Mouse (Mus musculus) liver, embryonic 13.5 days (tissue): ENCODE results near the gene Cdc42ep4. TPM values are rescaled to one million over a fixed set of nuclear protein-coding genes. Genes with fewer than 3 reads are reported as not detected.

ENCODE experiments used
- ATAC-seq: fragments of 200-750 bp; cut with Nextera tagmentation; 2 replicates; pipeline ENCODE4 v1.8.0; 2017; ENCODE audit warnings: low read depth, mild to moderate bottlenecking, moderate number of reproducible peaks, moderate library complexity
- DNase-seq: peaks from one replicate; pipeline ENCODE4 v3.0.0; 2022
- H3K27ac ChIP-seq: fragments of 300-500 bp; sonication (generic); 2 replicates; pipeline ENCODE4 v1.5.1; 2015; ENCODE audit warnings: moderate library complexity, mild to moderate bottlenecking, inconsistent platforms
- H3K27me3 ChIP-seq: fragments of 300-500 bp; sonication (generic); 2 replicates; pipeline ENCODE4 v1.6.1; 2015; ENCODE audit warnings: mild to moderate bottlenecking, inconsistent platforms
- H3K36me3 ChIP-seq: fragments of 300-500 bp; sonication (generic); 2 replicates; pipeline ENCODE4 v1.6.1; 2015; ENCODE audit warnings: mild to moderate bottlenecking, inconsistent platforms
- H3K4me1 ChIP-seq: fragments of 300-500 bp; sonication (generic); replicated peaks from 2 replicates; pipeline ENCODE4 v1.6.1; 2015; ENCODE audit warnings: inconsistent platforms
- H3K4me2 ChIP-seq: fragments of 300-500 bp; sonication (generic); 2 replicates; pipeline ENCODE4 v1.6.1; 2015; ENCODE audit warnings: inconsistent platforms, mild to moderate bottlenecking, moderate library complexity
- H3K4me3 ChIP-seq: fragments of 300-500 bp; sonication (generic); replicated peaks from 2 replicates; pipeline ENCODE4 v1.5.1; 2015; ENCODE audit warnings: mild to moderate bottlenecking, inconsistent platforms
- H3K9ac ChIP-seq: fragments of 300-500 bp; sonication (generic); 2 replicates; pipeline ENCODE4 v1.6.1; 2015; ENCODE audit warnings: mild to moderate bottlenecking, inconsistent platforms
- H3K9me3 ChIP-seq: fragments of 300-500 bp; sonication (generic); replicated peaks from 2 replicates; pipeline ENCODE4 v1.6.1; 2016; ENCODE audit warnings: inconsistent platforms
- WGBS: fragments of 180-500 bp; shearing (Covaris S2); methylation state at CpG from one replicate; pipeline ENCODE4 v1.1.7; 2015; ENCODE audit not compliant: insufficient replicate concordance; 5-methylcytosine and 5-hydroxymethylcytosine counted together
- polyA plus RNA-seq: library from polyadenylated mRNA; unstranded; fragments of >200 nt; fragmentation: Nextera tagmentation; extraction: Ambion mirVana; gene quantifications from 2 replicates; pipeline ENCODE4 v1.2.1, GENCODE M21; 2015

Gene Cdc42ep4
- 17.3 and 18.4 TPM in 2 replicates for polyA plus RNA-seq

- WGBS = under 1% methylated on average over 44 of the region's 44 CpGs
- Histone ChIP-seq H3K27me3 (no peaks in the 10 kb centered on the region), H3K36me3 (peaks cover 6% of the 10 kb centered on the region; the same call in 1 of the 2 replicates), H3K9ac (peak within 1 kb of the TSS; percentile 90), H3K4me1 (peaks cover 54% of the 10 kb centered on the region), H3K4me3 (peak within 1 kb of the TSS; percentile 81), H3K27ac (peak within 1 kb of the TSS; percentile 96), H3K4me2 (peak within 1 kb of the TSS; percentile 98), H3K9me3 (no peaks in the 10 kb centered on the region)
- DNase-seq = peak; percentile 78
- peak; percentile 76 for ATAC-seq
Observed at GRCm38 (mm10) chr11:113751484-113752084, at the start of gene Cdc42ep4. TSS of gene Cdc42ep4 (minus strand) at chr11:113751881.

- no peak overlapping the region for H3K4me2 ChIP-seq
- 81% methylated on average over 12 of the region's 12 CpGs for WGBS
- DNase-seq (no peak), ATAC-seq (no peak)
- H3K4me1 ChIP-seq = peaks cover 64% of the 10 kb centered on the region
- H3K9me3 ChIP-seq = no peaks in the 10 kb centered on the region
- no peak overlapping the region for H3K27ac ChIP-seq
- H3K27me3 ChIP-seq = peaks cover 28% of the 10 kb centered on the region
- no peak overlapping the region for H3K9ac ChIP-seq
- no peaks in the 10 kb centered on the region for H3K36me3 ChIP-seq
- no peak overlapping the region for H3K4me3 ChIP-seq
Observed at GRCm38 (mm10) chr11:113800026-113800425, 48.3 kb upstream of the Cdc42ep4 start.

DNA sequence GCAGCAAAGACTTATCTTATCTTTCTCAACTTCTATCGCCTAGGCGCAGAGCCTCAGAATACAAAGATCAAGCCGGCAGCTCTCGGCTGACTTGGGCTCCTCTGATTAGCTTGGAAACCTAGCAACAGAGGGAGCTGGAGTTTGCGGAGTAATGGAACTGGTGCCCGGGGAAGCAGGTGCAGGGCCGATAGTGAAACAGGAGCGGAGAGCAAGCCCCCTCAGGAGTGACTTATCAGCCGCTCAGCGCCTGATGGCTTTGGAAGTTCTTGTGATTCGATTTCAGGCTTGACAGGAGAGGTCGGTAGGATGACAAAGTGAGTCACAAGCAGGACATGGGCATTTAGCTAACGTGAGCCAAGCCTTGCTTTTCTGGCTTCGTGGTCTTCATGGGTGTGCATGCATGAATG is 47.4 kb upstream of the Cdc42ep4 start:
- Histone ChIP-seq H3K4me1 (peaks cover 64% of the 10 kb centered on the region), H3K36me3 (no peaks in the 10 kb centered on the region)

DNA sequence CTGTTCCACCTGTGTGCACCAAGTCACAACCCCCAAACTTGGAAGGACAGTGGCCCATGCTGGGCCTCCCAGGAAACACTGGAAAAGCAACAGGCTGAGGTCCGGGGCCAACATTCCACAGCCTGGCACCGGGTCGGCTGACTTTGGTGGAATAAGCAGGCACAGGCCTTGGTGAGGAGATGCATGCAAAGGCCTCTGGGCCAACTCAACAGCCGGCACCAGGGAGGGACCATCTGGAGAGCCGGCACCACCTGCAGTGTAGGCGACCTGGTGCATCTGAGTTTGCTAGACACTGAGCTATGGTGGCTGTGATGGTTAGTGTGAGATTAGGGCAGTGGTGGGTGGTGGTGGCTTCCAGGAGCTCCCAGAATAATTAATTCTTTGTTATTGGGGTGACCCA is 46.3 kb upstream of the Cdc42ep4 start:
- H3K36me3 ChIP-seq = no peaks in the 10 kb centered on the region
- peak overlapping the region; percentile 16; the same call in 1 of the 2 replicates for H3K27ac ChIP-seq
- H3K9me3 ChIP-seq = no peaks in the 10 kb centered on the region
- no peak overlapping the region for H3K4me2 ChIP-seq
- peaks cover 61% of the 10 kb centered on the region for H3K4me1 ChIP-seq
- no peak overlapping the region for H3K4me3 ChIP-seq
- H3K9ac ChIP-seq = no peak overlapping the region
- no peak for DNase-seq
- 58% methylated on average over 6 of the region's 6 CpGs for WGBS
- peak; percentile 29; the same call in 1 of the 2 replicates for ATAC-seq
- peaks cover 23% of the 10 kb centered on the region for H3K27me3 ChIP-seq

More for the DNA sequence above, 47.4 kb upstream of the Cdc42ep4 start:
- 0 out of 2 replicates have a peak overlapping the region, but pooled peaks have one; percentile 6 for H3K4me3 ChIP-seq
- ATAC-seq (peak; percentile 90), DNase-seq (peak; percentile 84)
- peak overlapping the region; percentile 75 for H3K27ac ChIP-seq
- H3K9me3 ChIP-seq = no peaks in the 10 kb centered on the region
- H3K9ac ChIP-seq = peak overlapping the region; percentile 36; the same call in 1 of the 2 replicates
- peak overlapping the region; percentile 48 for H3K4me2 ChIP-seq
- 25% methylated on average over 14 of the region's 14 CpGs for WGBS
- H3K27me3 ChIP-seq = peaks cover 27% of the 10 kb centered on the region

DNA sequence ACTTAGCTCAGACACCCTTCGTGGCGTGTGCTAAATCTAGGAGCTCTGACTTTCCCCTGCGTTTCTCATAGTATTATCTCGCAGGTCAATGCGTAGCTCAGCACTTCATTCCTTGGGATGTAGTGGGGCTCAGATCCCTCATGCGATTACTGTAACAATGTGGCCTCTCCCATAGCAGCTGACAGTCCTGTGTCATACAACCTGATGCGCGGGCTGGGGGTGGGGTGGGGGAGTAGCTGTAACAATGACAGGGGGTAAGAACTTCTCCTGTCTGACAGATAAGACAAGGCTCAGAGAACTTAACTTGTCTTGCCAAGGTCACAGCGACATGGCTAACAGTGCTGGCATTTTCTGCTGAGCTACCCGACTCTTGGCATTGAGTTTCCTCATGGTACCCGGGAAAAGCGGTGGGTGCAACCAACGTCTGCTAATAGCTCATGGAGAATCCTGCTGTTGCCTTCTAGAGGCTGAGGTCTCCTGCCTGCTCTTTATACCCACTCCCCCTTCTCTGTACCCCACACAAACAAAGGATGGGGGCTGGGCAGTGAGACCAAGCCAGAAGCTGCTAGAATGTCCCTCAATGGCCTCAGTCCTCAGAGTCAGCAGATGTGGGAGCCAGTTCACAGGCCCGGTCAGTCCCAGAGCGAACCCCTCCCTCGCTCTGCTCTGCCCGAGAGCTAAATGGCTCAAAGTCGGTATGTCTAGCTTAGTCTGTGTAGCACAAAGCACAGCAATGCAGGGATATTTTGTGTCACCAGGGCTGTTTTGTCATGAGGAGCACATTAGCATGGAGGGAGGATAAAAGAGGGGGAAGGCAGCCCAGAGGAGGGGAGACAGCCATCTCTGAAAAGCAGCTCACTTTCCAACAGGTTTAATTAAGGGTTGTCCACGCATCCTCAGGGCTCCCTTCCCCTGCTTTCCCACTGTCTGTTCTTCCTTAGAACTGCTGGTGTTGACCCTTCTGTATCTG is 45.6 kb upstream of the Cdc42ep4 start:
- ATAC-seq (no peak), DNase-seq (no peak)
- H3K9me3 ChIP-seq = no peaks in the 10 kb centered on the region
- H3K4me2 ChIP-seq = no peak overlapping the region
- peak overlapping the region; percentile 16; the same call in 1 of the 2 replicates for H3K27ac ChIP-seq
- H3K9ac ChIP-seq = no peak overlapping the region
- H3K4me1 ChIP-seq = peaks cover 54% of the 10 kb centered on the region
- WGBS = 57% methylated on average over 19 of the region's 19 CpGs
- H3K4me3 ChIP-seq = no peak overlapping the region
- no peaks in the 10 kb centered on the region for H3K36me3 ChIP-seq
- peaks cover 16% of the 10 kb centered on the region for H3K27me3 ChIP-seq

- WGBS = 78% methylated on average over 12 of the region's 12 CpGs
- H3K4me3 ChIP-seq = no peak overlapping the region
- DNase-seq = no peak
- ATAC-seq = no peak
- H3K27me3 ChIP-seq = peaks cover 4% of the 10 kb centered on the region; the same call in 1 of the 2 replicates
- H3K9me3 ChIP-seq = no peaks in the 10 kb centered on the region
- no peak overlapping the region for H3K9ac ChIP-seq
- peaks cover 41% of the 10 kb centered on the region for H3K4me1 ChIP-seq
- H3K4me2 ChIP-seq = no peak overlapping the region
- H3K36me3 ChIP-seq = no peaks in the 10 kb centered on the region
- H3K27ac ChIP-seq = no peak overlapping the region
Observed at GRCm38 (mm10) chr11:113795846-113796245, 44.2 kb upstream of the Cdc42ep4 start.

DNA sequence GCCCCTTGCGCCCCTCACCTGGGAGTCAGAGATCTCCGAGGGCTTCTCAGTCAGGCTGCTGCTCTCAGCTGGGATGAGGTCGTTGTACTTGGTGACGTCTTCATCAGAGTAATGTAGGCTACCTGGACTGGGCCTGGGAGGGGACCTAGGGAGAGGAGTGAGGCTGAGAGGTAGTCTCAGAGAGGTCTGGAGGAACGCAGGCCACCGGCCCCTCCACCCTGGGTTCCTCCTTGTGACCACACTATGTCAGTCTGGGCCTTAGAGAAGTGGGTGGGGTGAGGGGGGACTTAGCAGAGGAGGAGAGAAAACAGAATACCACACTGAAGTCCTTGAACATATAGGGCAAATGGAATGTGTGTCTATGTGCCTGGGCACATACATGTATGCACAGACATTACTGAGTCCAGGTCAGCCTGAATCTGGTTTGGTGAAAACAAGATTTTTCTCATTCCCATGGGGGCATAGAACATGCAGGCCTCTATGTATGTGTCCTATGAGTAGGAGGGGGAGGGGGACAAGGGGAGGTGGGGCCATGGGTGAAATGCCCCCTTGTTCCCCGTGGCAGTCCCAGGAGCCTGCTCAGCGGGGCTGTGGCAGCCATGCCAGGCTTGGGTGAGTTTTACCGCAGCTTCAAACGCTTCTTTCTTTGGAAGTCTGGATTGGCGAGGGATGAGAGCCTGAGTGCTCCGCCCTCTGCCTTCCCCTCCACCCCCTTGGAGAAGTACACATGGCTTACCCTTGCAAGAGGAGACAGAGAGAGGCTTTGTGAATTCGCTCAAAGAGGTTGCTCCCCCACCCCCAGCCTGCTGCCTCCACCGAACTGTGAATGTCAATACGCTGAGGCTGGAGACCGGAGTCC is 39.9 kb upstream of the Cdc42ep4 start:
- no peaks in the 10 kb centered on the region for H3K36me3 ChIP-seq
- no peak overlapping the region for H3K4me2 ChIP-seq
- no peak for DNase-seq
- peaks cover 4% of the 10 kb centered on the region; the same call in 1 of the 2 replicates for H3K27me3 ChIP-seq
- 49% methylated on average over 16 of the region's 16 CpGs for WGBS
- H3K27ac ChIP-seq = no peak overlapping the region
- no peak for ATAC-seq
- H3K4me3 ChIP-seq = no peak overlapping the region
- H3K9ac ChIP-seq = no peak overlapping the region
- H3K9me3 ChIP-seq = no peaks in the 10 kb centered on the region
- peaks cover 29% of the 10 kb centered on the region for H3K4me1 ChIP-seq

DNA sequence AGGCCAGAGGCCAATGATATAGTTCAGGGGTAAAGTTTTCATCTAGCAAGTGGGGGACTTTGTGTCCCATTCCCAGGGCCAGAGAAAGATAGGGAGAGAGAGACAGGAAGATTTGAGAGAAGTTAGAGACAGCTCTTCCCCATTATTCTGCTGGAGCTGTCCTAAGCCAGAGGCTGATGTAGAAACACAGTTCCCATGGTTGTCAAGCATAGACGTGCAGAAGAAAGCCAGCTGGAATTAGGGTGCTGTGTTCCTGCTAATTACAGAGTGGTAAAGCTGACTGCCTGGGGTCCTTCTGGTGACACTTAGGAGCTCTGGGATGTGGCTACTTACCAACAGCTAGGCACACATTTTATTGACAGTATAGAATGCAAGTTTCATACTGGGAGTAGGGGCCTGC is 37.4 kb upstream of the Cdc42ep4 start:
- H3K27ac ChIP-seq = no peak overlapping the region
- no peaks in the 10 kb centered on the region; the same call in 1 of the 2 replicates for H3K27me3 ChIP-seq
- H3K4me1 ChIP-seq = peaks cover 49% of the 10 kb centered on the region
- no peak overlapping the region for H3K4me2 ChIP-seq
- no peaks in the 10 kb centered on the region for H3K9me3 ChIP-seq
- ATAC-seq = no peak
- no peak overlapping the region for H3K9ac ChIP-seq
- 29% methylated on average over 1 of the region's 1 CpGs for WGBS
- no peaks in the 10 kb centered on the region for H3K36me3 ChIP-seq
- H3K4me3 ChIP-seq = no peak overlapping the region
- DNase-seq = no peak

DNA sequence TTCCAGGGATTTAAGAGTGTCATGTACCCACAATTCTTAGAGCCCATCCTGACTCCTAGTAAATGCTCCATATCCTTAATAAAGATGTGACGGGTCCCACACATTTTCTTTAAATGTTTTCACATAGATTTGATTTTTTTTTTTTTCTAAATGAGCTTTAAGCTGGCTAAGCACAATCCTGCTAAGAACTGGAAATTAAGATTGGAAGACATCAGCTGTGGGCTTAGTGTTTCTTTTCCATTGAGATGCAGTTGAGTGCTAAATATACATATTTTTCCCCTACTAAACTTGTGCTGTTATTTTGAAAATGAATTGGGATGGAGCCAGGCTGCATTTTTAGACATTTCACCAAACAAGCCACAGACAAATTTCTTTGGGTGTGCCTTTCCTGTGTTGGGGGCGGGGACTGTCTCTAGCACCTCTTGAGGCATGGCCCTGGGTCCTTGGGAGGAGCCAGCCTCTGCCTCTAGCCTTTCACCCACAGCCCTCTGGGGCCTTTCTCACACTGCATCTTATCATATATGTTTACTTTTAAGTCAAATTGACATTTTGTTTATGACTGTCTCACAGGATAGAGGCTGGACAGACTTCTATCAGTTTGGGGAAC is 36.6 kb upstream of the Cdc42ep4 start:
- Histone ChIP-seq H3K4me2 (no peak overlapping the region), H3K9me3 (no peaks in the 10 kb centered on the region), H3K4me1 (peaks cover 49% of the 10 kb centered on the region), H3K36me3 (no peaks in the 10 kb centered on the region), H3K27ac (no peak overlapping the region; the same call in 1 of the 2 replicates), H3K9ac (no peak overlapping the region), H3K4me3 (no peak overlapping the region), H3K27me3 (no peaks in the 10 kb centered on the region; the same call in 1 of the 2 replicates)
- 31% methylated on average over 2 of the region's 2 CpGs for WGBS
- DNase-seq (peak; percentile 66), ATAC-seq (peak; percentile 79)

DNA sequence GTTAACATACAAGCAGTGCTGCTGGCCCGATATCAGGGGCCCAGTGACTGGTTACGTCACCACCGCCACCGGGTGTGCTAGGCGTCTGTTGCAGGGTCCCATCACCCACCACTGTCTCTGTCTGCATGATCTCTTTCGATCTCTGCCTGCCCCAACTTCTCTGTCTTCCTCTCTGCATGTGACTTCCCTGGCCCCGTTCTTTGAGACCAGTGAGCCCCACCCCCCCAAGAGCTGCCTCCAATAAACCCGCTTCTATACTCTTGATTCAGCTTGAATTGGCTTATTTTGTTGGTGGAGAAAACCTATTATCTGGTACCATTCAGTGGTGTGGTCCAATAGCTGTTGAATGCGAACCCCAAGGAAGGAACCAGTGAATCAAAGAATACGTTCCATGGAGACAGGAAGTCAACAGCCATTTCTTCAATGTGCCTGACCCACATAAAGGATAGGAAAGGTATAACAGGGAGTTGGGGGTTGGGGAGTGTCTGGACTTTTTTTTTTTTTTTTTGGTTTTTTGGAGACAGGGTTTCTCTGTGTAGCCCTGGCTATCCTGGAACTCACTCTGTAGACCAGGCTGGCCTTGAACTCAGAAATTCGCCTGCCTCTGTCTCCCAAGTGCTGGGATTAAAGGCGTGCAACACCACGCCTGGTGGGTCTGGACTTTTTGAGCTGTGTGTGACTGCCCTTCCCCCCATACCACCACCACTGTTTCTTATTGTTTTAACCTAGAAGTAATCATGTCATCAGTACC is 35.9 kb upstream of the Cdc42ep4 start:
- no peaks in the 10 kb centered on the region for H3K9me3 ChIP-seq
- no peak overlapping the region for H3K9ac ChIP-seq
- H3K4me1 ChIP-seq = peaks cover 49% of the 10 kb centered on the region
- WGBS = 42% methylated on average over 13 of the region's 13 CpGs
- no peak for ATAC-seq
- no peak for DNase-seq
- no peaks in the 10 kb centered on the region; the same call in 1 of the 2 replicates for H3K27me3 ChIP-seq
- H3K4me3 ChIP-seq = no peak overlapping the region
- H3K27ac ChIP-seq = no peak overlapping the region
- no peaks in the 10 kb centered on the region for H3K36me3 ChIP-seq
- peak overlapping the region; percentile 26 for H3K4me2 ChIP-seq
